Mouse (Mus musculus): Measurements from ENCODE around the gene Cmpk2.
"Not testable (repeated sequence)": the region's sequence is repeated elsewhere in the genome, so short reads cannot be mapped to it uniquely, and the experiment has no call there.

The Cmpk2 gene

DNA sequence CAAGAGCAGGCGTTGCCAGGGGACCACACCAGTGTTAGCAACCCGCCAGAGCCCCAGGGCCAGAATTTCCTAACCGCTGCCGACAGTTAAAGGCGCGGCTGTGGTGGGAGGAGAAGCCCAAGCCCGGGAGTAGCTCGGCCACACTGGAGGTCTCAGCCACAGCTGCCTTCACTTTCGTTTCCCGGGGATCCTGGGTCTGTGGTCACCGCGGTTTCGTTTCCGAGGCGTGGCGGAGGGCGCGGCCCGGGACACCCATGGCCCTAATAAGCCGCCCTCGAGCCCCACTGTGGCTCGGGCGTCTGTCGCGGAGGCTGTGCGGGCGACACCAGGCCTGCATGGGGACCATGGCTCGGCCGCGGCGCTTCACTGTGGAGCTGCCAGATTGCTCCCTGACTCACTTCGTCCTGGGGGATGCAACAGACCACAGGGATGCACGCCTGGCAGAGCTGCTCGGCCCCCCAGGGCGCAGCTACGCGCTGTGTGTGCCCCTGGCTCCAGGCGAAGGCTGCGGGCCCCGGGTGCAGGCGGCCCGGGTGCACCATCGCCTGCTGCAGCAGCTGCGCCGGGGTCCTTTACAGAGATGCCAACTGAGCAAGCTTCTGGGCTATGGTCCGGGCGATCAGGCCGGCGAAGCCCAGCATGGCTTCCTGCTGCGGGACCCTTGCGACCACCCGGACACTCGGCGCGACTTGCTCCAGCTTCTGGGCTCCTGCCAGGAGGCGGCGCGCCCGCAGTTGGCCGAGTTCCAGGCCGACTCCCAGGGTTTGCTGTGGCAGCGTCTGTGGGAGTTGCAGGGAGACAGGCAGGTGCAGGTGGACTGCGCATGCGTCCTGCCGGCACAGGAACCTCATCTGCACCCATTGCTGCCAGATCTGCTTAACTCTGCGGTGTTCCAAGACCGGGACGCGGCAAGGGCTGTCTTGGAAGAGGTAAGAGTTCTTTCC lies at the start of gene Cmpk2:
TSS of gene Cmpk2 (plus strand) at position 107 of the 944 bp plus-strand sequence.
- DNase-seq (ENCODE audit: low spot score in 2 of 2), result peak; percentile 69 to 76

DNA sequence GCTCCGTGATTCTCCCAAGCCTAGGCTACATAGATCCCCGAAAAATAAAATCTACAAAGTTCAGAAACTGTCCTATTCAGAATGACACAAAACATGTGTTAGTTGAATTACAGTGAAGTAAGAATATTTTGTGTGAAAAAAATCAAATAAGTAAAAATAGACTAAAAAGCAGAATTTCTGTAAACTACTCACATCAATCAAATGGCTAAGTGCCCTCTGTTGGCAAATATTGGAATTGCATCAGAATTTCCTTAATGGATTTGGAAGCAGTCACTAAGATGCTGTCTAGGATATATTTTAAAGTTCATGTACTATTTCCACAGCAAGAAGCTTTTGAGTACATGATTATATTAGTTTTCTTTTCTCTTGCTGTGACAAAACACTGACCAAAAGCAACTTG lies 44.2 kb upstream of the Cmpk2 start:
- peak in 1 of 2 experiments; percentile 43 for DNase-seq (ENCODE audit: low spot score in 2 of 2)

- not testable (repeated sequence) for DNase-seq (ENCODE audit: low spot score in 2 of 2)
Measured at GRCm38 (mm10) chr12:26428771-26429170, 40.2 kb upstream of the Cmpk2 start.

GRCm38 (mm10) chr12:26436334-26436733 lies 32.7 kb upstream of the Cmpk2 start:
- DNase-seq (ENCODE audit: low spot score in 2 of 2), result no peak

- no peak for DNase-seq (ENCODE audit: low spot score in 2 of 2)
Measured at GRCm38 (mm10) chr12:26437950-26438349, 31.1 kb upstream of the Cmpk2 start.

GRCm38 (mm10) chr12:26439366-26439765 lies 29.6 kb upstream of the Cmpk2 start:
- DNase-seq (ENCODE audit: low spot score in 2 of 2), result no peak

- peak; percentile 14 to 56 for DNase-seq (ENCODE audit: low spot score in 2 of 2)
Measured at GRCm38 (mm10) chr12:26444054-26444453, 24.9 kb upstream of the Cmpk2 start.

DNA sequence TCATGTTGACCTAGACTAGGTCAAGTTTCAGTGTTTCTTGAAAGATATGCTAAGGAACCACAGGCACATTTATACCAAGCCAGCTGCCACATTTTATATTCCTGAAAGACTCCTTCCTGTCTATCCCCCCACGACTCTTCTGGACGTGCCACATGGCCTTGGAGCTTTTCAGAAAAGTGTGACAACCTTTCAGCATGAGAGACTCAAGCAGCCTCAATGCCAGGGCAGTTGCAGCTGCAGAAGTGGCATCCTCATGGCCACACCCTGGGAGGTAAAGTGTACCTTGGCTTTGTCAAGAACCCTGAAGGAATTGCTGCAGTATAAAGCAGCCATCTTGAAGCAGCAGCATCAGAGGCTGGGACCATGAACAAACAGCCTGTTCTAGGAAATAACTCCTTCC lies 24.5 kb upstream of the Cmpk2 start:
- DNase-seq (ENCODE audit: low spot score in 2 of 2), result no peak

- DNase-seq (ENCODE audit: low spot score in 2 of 2), result no peak
Measured at GRCm38 (mm10) chr12:26446377-26447045, 22.5 kb upstream of the Cmpk2 start.

DNA sequence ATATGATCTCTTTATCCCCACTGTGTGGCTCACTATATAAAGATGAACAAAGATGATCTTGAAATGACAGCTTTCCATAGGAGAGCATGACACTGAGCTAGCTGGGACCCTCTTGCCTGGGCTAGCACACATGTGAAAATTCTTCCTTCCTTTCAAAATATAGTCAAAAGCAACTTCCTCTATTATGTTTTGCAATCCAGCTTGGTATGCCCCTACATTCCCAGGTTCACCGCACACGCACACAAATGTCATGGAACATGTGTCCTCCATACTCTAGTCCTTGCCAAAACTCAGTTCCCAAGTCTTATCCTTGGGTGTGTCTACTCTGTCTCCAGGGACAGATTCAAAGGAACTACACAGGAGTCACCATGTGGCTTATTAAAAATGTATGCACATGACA lies 19.5 kb upstream of the Cmpk2 start:
- no peak for DNase-seq (ENCODE audit: low spot score in 2 of 2)

- no peak for DNase-seq (ENCODE audit: low spot score in 2 of 2)
Measured at GRCm38 (mm10) chr12:26451150-26451549, 17.9 kb upstream of the Cmpk2 start.

DNA sequence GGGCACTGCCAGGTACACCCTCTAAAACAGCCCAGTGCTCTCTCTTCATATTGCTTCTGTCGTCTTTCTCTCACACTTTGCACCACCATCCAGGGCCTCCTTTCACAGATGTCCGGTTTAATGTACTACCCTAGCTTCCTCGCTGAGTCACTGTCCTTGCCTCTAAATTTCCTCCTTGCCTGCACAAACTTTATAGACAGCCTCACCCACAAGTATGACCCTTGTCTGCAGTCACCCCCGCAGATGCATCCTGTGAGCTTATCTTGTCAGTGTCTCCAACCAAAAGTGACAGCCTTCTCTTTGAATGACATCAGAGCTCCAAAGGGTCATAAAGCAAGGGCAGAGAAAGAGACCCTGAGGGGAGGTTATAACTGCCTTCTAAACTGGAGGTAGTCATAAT lies 16.1 kb upstream of the Cmpk2 start:
- DNase-seq (ENCODE audit: low spot score in 2 of 2), result no peak

DNA sequence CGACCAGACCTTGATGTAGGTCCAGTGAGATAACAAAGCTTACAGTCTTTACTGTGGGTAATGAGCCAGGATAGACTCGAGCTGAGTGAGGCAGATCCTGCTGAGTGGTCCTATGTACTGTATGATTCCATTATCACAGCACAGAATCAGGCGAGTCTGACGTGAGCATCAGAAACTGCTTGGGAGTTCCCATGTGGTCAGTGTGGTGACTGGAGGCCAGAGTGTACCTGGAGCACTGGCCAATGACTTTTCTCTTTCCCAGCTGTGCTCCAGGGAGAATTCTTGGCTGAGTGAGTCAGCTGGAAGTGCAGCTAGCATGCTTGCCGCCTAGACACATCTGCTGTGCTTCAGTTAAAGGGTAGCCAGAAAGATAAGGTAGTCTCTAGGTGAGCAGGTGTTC lies 14.3 kb upstream of the Cmpk2 start:
- no peak for DNase-seq (ENCODE audit: low spot score in 2 of 2)

GRCm38 (mm10) chr12:26456028-26456698 lies 12.8 kb upstream of the Cmpk2 start, which contains the start of gene Rsad2:
TSS of gene Rsad2 (minus strand) at chr12:26456452.
- DNase-seq (ENCODE audit: low spot score in 2 of 2), result peak; percentile 77 to 79

GRCm38 (mm10) chr12:26460091-26460490 lies 8.9 kb upstream of the Cmpk2 start:
- DNase-seq (ENCODE audit: low spot score in 2 of 2), result no peak

DNA sequence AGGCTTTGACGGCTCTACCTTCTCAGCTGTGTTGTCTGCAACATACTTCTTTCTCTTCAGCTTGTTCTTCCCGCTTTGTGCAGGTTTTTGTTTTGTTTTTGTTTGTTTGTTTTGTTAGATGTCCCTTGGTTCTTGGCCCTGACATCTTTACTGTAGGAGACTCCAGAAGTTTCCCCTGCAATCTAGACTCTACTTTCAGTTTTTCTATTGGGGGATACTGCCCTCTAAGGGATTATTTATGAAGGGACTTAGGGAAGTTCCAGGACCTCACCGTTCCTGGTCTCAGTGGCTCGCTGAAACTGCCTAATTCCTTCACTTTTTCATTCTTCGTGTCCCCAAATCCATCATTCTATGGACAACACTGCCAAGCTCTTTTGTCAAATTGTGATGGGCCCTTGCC lies 3.4 kb upstream of the Cmpk2 start:
- DNase-seq (ENCODE audit: low spot score in 2 of 2), result no peak

GRCm38 (mm10) chr12:26470042-26470409 lies 1.0 kb downstream of the Cmpk2 start:
- DNase-seq (ENCODE audit: low spot score in 2 of 2), result no peak

GRCm38 (mm10) chr12:26471376-26471775 lies 2.4 kb downstream of the Cmpk2 start:
- no peak for DNase-seq (ENCODE audit: low spot score in 2 of 2)

GRCm38 (mm10) chr12:26472770-26473481 lies 3.9 kb downstream of the Cmpk2 start:
- DNase-seq (ENCODE audit: low spot score in 2 of 2), result no peak

- DNase-seq (ENCODE audit: low spot score in 2 of 2), result no peak
Measured at GRCm38 (mm10) chr12:26473746-26474145, 4.7 kb downstream of the Cmpk2 start.

GRCm38 (mm10) chr12:26477198-26477597 lies 8.2 kb downstream of the Cmpk2 start:
- no peak for DNase-seq (ENCODE audit: low spot score in 2 of 2)

Measured in thymus, postnatal 10 days (tissue).